Mouse (Mus musculus) left cerebral cortex, adult 6 months (tissue): ENCODE results near the gene Dffb. TPM values are rescaled to one million over a fixed set of nuclear protein-coding genes. Genes with fewer than 3 reads are reported as not detected.

Experiments
- long read RNA-seq, 2 experiments: library from polyadenylated mRNA; unstranded; transcript quantifications; one replicate each; pipeline ENCODE4 v2.0.0; 2019 to 2020
- polyA plus RNA-seq: library from polyadenylated mRNA; unstranded; fragments of <200 nt; fragmentation: Nextera tagmentation; gene quantifications from 2 replicates; pipeline ENCODE4 v1.2.3, GENCODE M21; 2021

Gene Dffb
- 2.0 and 2.6 TPM in 2 replicates for polyA plus RNA-seq
- long read RNA-seq, experiment 1, transcript Dffb-201 (7 exons, 2,093 nt) = major isoform, 6 of 19 reads
- long read RNA-seq, experiment 1, partial matches to known transcripts = 5 of 19 reads
- long read RNA-seq, experiment 1, other reads (novel, unspliced or antisense) = 5 of 19 reads
- long read RNA-seq, experiment 2, partial matches to known transcripts = 0 of 7 reads
- long read RNA-seq, experiment 2, other reads (novel, unspliced or antisense) = 2 of 7 reads

GRCm38 (mm10) chr4:153974431-153975291, at the start of gene Dffb, which contains the start of gene Cep104:
TSS of gene Dffb (minus strand) at chr4:153975126.
TSS of gene Cep104 (plus strand) at chr4:153975194.

GRCm38 (mm10) chr4:154011646-154012089, 36.7 kb upstream of the Dffb start, which contains the start of gene Lrrc47:
TSS of gene Lrrc47 (plus strand) at chr4:154011731.

GRCm38 (mm10) chr4:153956569-153957405, 18.1 kb downstream of the Dffb start, which contains the start of gene A430005L14Rik:
TSS of gene A430005L14Rik (plus strand) at chr4:153957237.

Other genes with a start within 250 kb of the Dffb start
- gene A430005L14Rik, start 17.9 kb downstream of the Dffb start, polyA plus RNA-seq = 46.1 and 56.7 TPM in 2 replicates
- gene Cep104, start 68 bp upstream of the Dffb start, polyA plus RNA-seq = 10.7 and 12.6 TPM in 2 replicates
- 4.3 and 11.4 TPM in 2 replicates for gene Lrrc47, start 36.6 kb upstream of the Dffb start, polyA plus RNA-seq
- gene Smim1, start 51.1 kb upstream of the Dffb start, polyA plus RNA-seq = 40.7 and 47.5 TPM in 2 replicates
- not detected in 2 replicates for gene Ccdc27, start 67.6 kb upstream of the Dffb start, polyA plus RNA-seq
- 0.18 and 0.24 TPM in 2 replicates for gene Trp73, start 165.1 kb upstream of the Dffb start, polyA plus RNA-seq
- gene Wrap73, start 167.2 kb upstream of the Dffb start, polyA plus RNA-seq = 30.8 and 36.2 TPM in 2 replicates
- gene Tprgl, start 185.5 kb upstream of the Dffb start, polyA plus RNA-seq = 49.5 and 359 TPM in 2 replicates
- gene Megf6, start 195.6 kb upstream of the Dffb start, polyA plus RNA-seq = 0.59 and 0.65 TPM in 2 replicates